ENCODE assay signal across 34 mouse cellular contexts in genomic region chr10:100415566-100415965, GRCm38 (mm10). TPM values are rescaled to one million over a fixed set of nuclear protein-coding genes. Genes with fewer than 3 reads are reported as not detected.
DNase-seq lines count a peak whose midpoint lies in the region; ATAC-seq lines count a peak whose summit lies in the region.
"Had no signal": no experiment of that assay in that cellular context is flagged by ENCODE, and none has a peak within 500 bp of the region (broad histone marks: within the 10 kb centered on the region; RNA-seq: fewer than 3 reads in every experiment).

No protein-coding gene starts in this region.

- 91% methylated on average over 7 of the region's 7 CpGs for WGBS in midbrain, embryonic 14.5 days

- H3K27me3 ChIP-seq in midbrain, embryonic 14.5 days (ENCODE audit: control insufficient read depth, insufficient read depth, low read length) = no peaks in the 10 kb centered on the region
- H3K27me3 ChIP-seq: embryonic facial prominence, embryonic 13.5 days; forebrain, embryonic 12.5 days; forebrain, embryonic 15.5 days; heart, embryonic 13.5 days had no signal

- no peak overlapping the region for H3K9ac ChIP-seq in midbrain, embryonic 14.5 days (replicated peaks; ENCODE audit: low read length)
- H3K9ac ChIP-seq: embryonic facial prominence, embryonic 13.5 days; forebrain, embryonic 12.5 days; forebrain, embryonic 15.5 days; heart, embryonic 13.5 days; hindbrain, embryonic 14.5 days had no signal

- H3K36me3 ChIP-seq in midbrain, embryonic 14.5 days (ENCODE audit: control insufficient read depth, insufficient read depth, low read length) = no peaks in the 10 kb centered on the region
- H3K36me3 ChIP-seq: embryonic facial prominence, embryonic 10.5 days; embryonic facial prominence, embryonic 13.5 days; forebrain, embryonic 12.5 days; forebrain, embryonic 15.5 days; heart, embryonic 10.5 days; heart, embryonic 13.5 days had no signal

- H3K27ac ChIP-seq in midbrain, embryonic 14.5 days (replicated peaks; ENCODE audit: low read depth, low read length) = no peak overlapping the region
- H3K27ac ChIP-seq: embryonic facial prominence, embryonic 10.5 days; embryonic facial prominence, embryonic 13.5 days; forebrain, embryonic 12.5 days; forebrain, embryonic 15.5 days; heart, adult 2 months; heart, embryonic 10.5 days; heart, embryonic 13.5 days; hindbrain, embryonic 14.5 days; hindbrain, postnatal 0 days had no signal

- DNase-seq in ovary, adult 18-20 months (ENCODE audit: low spot score) = peak; percentile 65
- no peak for DNase-seq in ovary, postnatal 14 days (ENCODE audit: low spot score)
- peak; percentile 44 for DNase-seq in adrenal gland, postnatal 10 days
- DNase-seq in adrenal gland, postnatal 25 days = peak; percentile 4
- DNase-seq in testis, postnatal 14 days (ENCODE audit: low spot score) = peak; percentile 50
- DNase-seq in urinary bladder, postnatal 25 days (ENCODE audit: low spot score) = no peak
- no peak for DNase-seq in midbrain, embryonic 14.5 days
- DNase-seq: cerebellum, adult 11-12 months; cerebellum, adult 8-10 months; cerebellum, postnatal 10 days; cerebellum, postnatal 36 days; embryo, embryonic 11 days; gastrocnemius, postnatal 10 days; gastrocnemius, postnatal 36 days; heart, adult 2 months; heart, postnatal 14 days; heart, postnatal 4 days had no signal

- H3K4me1 ChIP-seq in midbrain, embryonic 14.5 days (ENCODE audit: control insufficient read depth, insufficient read depth, low read length) = no peaks in the 10 kb centered on the region
- H3K4me1 ChIP-seq: embryonic facial prominence, embryonic 10.5 days; embryonic facial prominence, embryonic 13.5 days; forebrain, embryonic 12.5 days; forebrain, embryonic 15.5 days; heart, embryonic 10.5 days; heart, embryonic 13.5 days had no signal

- no peak for ATAC-seq in midbrain, embryonic 14.5 days (ENCODE audit: low FRiP score, low TSS enrichment)
- ATAC-seq: activated CD4-positive, CD25-positive, alpha-beta regulatory T cell, adult 4 months; forebrain, embryonic 15.5 days; hindbrain, postnatal 0 days; inflammation-experienced regulatory T-cells, adult 6 months; intestine, embryonic 16.5 days had no signal

- H3K4me3 ChIP-seq in midbrain, embryonic 14.5 days (replicated peaks; ENCODE audit: low read depth, low read length) = no peak overlapping the region
- H3K4me3 ChIP-seq: embryonic facial prominence, embryonic 10.5 days; embryonic facial prominence, embryonic 13.5 days; erythroblast, embryonic 14.5 days; forebrain, embryonic 12.5 days; forebrain, embryonic 15.5 days; heart, adult 2 months; heart, embryonic 10.5 days; heart, embryonic 13.5 days had no signal

- no peak overlapping the region for H3K4me2 ChIP-seq in midbrain, embryonic 14.5 days (ENCODE audit: low read length)
- H3K4me2 ChIP-seq: embryonic facial prominence, embryonic 13.5 days; forebrain, embryonic 12.5 days; forebrain, embryonic 15.5 days; heart, embryonic 13.5 days; hindbrain, embryonic 14.5 days had no signal

- no peaks in the 10 kb centered on the region for H3K9me3 ChIP-seq in midbrain, embryonic 14.5 days (ENCODE audit: control insufficient read depth, low read length)
- H3K9me3 ChIP-seq: embryonic facial prominence, embryonic 10.5 days; embryonic facial prominence, embryonic 13.5 days; forebrain, embryonic 12.5 days; forebrain, embryonic 15.5 days; heart, embryonic 10.5 days; heart, embryonic 13.5 days had no signal

RNA-seq across cellular contexts. Expression of gene Gm4312, which starts 33.2 kb away (rescaled TPM):
- total RNA-seq in adrenal gland, postnatal 10 days (2021) = not detected
- total RNA-seq in adrenal gland, postnatal 25 days (2021) = not detected in 2 replicates
- not detected in 2 replicates for polyA plus RNA-seq in midbrain, embryonic 14.5 days (2014; fragmentation: Nextera tagmentation; extraction: Ambion mirVana)
- total RNA-seq: gastrocnemius, postnatal 10 days; gastrocnemius, postnatal 36 days; granulocyte monocyte progenitor cell, adult 5-6 weeks; heart, adult 2 months; heart, postnatal 14 days; heart, postnatal 4 days; hindbrain, postnatal 0 days had no signal
- polyA plus RNA-seq: activated CD4-positive, CD25-positive, alpha-beta regulatory T cell, adult 4 months; brain, embryonic 14.5 days; cortical plate, adult 2 months; embryonic facial prominence, embryonic 10.5 days; embryonic facial prominence, embryonic 13.5 days; erythroblast, embryonic 14.5 days; forebrain, embryonic 12.5 days; forebrain, embryonic 15.5 days; heart, adult 2 months; heart, embryonic 10.5 days; heart, embryonic 13.5 days; heart, embryonic 16.5 days; hindbrain, embryonic 11.5 days; hindbrain, embryonic 14.5 days; hindbrain, postnatal 0 days; inflammation-experienced regulatory T-cells, adult 6 months; intestine, embryonic 16.5 days had no signal

RNA-seq across cellular contexts. Expression of gene Gm4307, which starts 54.4 kb away (rescaled TPM):
- total RNA-seq in adrenal gland, postnatal 10 days (2021) = not detected
- not detected in 2 replicates for total RNA-seq in adrenal gland, postnatal 25 days (2021)
- not detected in 2 replicates for polyA plus RNA-seq in midbrain, embryonic 14.5 days (2014; fragmentation: Nextera tagmentation; extraction: Ambion mirVana)
- total RNA-seq: gastrocnemius, postnatal 10 days; gastrocnemius, postnatal 36 days; granulocyte monocyte progenitor cell, adult 5-6 weeks; heart, adult 2 months; heart, postnatal 14 days; heart, postnatal 4 days; hindbrain, postnatal 0 days had no signal
- polyA plus RNA-seq: activated CD4-positive, CD25-positive, alpha-beta regulatory T cell, adult 4 months; brain, embryonic 14.5 days; cortical plate, adult 2 months; embryonic facial prominence, embryonic 10.5 days; embryonic facial prominence, embryonic 13.5 days; erythroblast, embryonic 14.5 days; forebrain, embryonic 12.5 days; forebrain, embryonic 15.5 days; heart, adult 2 months; heart, embryonic 10.5 days; heart, embryonic 13.5 days; heart, embryonic 16.5 days; hindbrain, embryonic 11.5 days; hindbrain, embryonic 14.5 days; hindbrain, postnatal 0 days; inflammation-experienced regulatory T-cells, adult 6 months; intestine, embryonic 16.5 days had no signal

Comparison
In these comparisons a context has a peak if more than half of its experiments do, and no peak if none do; other contexts are left out.
1. DNase-seq: peak in ovary, adult 18-20 months (single experiment), adrenal gland, postnatal 10 days (single experiment), adrenal gland, postnatal 25 days (single experiment) and testis, postnatal 14 days (single experiment); none in ovary, postnatal 14 days (single experiment), urinary bladder, postnatal 25 days (single experiment) and midbrain, embryonic 14.5 days (single experiment).